Comparison of ENCODE assay signal across 18 mouse cellular contexts in the genomic region with DNA sequence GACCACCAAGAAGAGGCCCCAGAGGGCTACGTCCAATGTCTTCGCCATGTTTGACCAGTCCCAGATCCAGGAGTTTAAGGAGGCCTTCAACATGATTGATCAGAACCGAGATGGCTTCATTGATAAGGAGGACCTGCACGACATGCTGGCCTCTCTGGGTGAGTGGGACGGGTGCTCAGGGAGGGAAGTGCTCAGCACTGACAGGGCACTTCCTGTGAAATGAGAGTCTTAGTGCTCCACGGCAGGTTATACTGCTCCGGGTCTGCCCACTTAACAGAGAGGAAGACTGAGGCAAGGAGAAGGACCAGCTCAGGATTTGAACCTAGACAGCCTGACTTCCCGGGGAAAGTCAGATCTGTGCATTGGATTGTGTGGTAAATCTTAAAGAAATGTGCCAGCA. TPM values are rescaled to one million over a fixed set of nuclear protein-coding genes. Genes with fewer than 3 reads are reported as not detected.
A peak's percentile ranks its signal among the peaks of the same experiment; 100 is the strongest.
DNase-seq lines count a peak whose midpoint lies in the region; ATAC-seq lines count a peak whose summit lies in the region.
"Had no signal": no experiment of that assay in that cellular context is flagged by ENCODE, and none has a peak within 500 bp of the region (broad histone marks: within the 10 kb centered on the region; RNA-seq: fewer than 3 reads in every experiment).

No protein-coding gene starts in this region.

- intact Hi-C loops in heart, postnatal 36 days (cut with DNase I): no loop called here
- intact Hi-C loops in heart, postnatal 14 days (cut with DNase I): loop anchor here (10.0 kb wide), 1 partner anchor 54 kb away; no protein-coding TSS in a partner anchor

- peak overlapping the region; percentile 47; the same call in 1 of the 2 replicates for H3K9ac ChIP-seq in heart, embryonic 16.5 days (ENCODE audit: low read length)
- no peak overlapping the region for H3K9ac ChIP-seq in neural tube, embryonic 15.5 days (replicated peaks)
- H3K9ac ChIP-seq: liver, postnatal 0 days; neural tube, embryonic 12.5 days had no signal

- ATAC-seq in heart, embryonic 16.5 days (replicated peaks; ENCODE audit: extremely low read depth, insufficient read depth, low FRiP score): no peak
- ATAC-seq in neural tube, embryonic 15.5 days (ENCODE audit: low FRiP score): no peak
- ATAC-seq: activated CD4-positive, CD25-positive, alpha-beta regulatory T cell, adult 4 months; hindbrain, embryonic 16.5 days; liver, postnatal 0 days had no signal

- DNase-seq in heart, adult 11 months: peak; percentile 43
- no peak for DNase-seq in heart, postnatal 36 days
- DNase-seq in heart, postnatal 14 days: no peak
- DNase-seq in testis, postnatal 10 days (ENCODE audit: low spot score): peak; percentile 36
- no peak for DNase-seq in testis, postnatal 14 days (ENCODE audit: low spot score)
- DNase-seq in right cerebral cortex, postnatal 36 days (ENCODE audit: low spot score in 2 of 2): no peak
- DNase-seq: cerebellum, adult 9-10 months; kidney, adult 8-10 months; liver, postnatal 0 days; right cerebral cortex, adult 18-20 months had no signal

- H3K27me3 ChIP-seq in heart, embryonic 16.5 days (ENCODE audit: control insufficient read depth, insufficient read depth, low read length): no peaks in the 10 kb centered on the region
- 0 out of 2 replicates have a peak, but pooled peaks cover 2% of the 10 kb centered on the region for H3K27me3 ChIP-seq in neural tube, embryonic 15.5 days (replicated peaks)
- H3K27me3 ChIP-seq: neural tube, embryonic 12.5 days had no signal

- H3K4me3 ChIP-seq in heart, embryonic 16.5 days (ENCODE audit: low read length): peak overlapping the region; percentile 15; the same call in 1 of the 2 replicates
- H3K4me3 ChIP-seq in neural tube, embryonic 15.5 days (replicated peaks): no peak overlapping the region
- H3K4me3 ChIP-seq: limb, embryonic 10.5 days; neural tube, embryonic 12.5 days had no signal

- WGBS in heart, embryonic 16.5 days: 66% methylated on average over 8 of the region's 8 CpGs
- 89% methylated on average over 8 of the region's 8 CpGs for WGBS in neural tube, embryonic 15.5 days

- peak overlapping the region; percentile 69 for H3K4me2 ChIP-seq in heart, embryonic 16.5 days (ENCODE audit: low read depth, low read length)
- no peak overlapping the region for H3K4me2 ChIP-seq in neural tube, embryonic 15.5 days
- H3K4me2 ChIP-seq: neural tube, embryonic 12.5 days had no signal

- H3K36me3 ChIP-seq in heart, embryonic 16.5 days (ENCODE audit: control insufficient read depth, insufficient read depth): peaks cover 10% of the 10 kb centered on the region; the same call in 1 of the 2 replicates
- H3K36me3 ChIP-seq in neural tube, embryonic 15.5 days: no peaks in the 10 kb centered on the region
- H3K36me3 ChIP-seq: G1E; limb, embryonic 10.5 days; neural tube, embryonic 12.5 days had no signal

- H3K4me1 ChIP-seq in heart, embryonic 16.5 days (ENCODE audit: control insufficient read depth, insufficient read depth, low read length): peaks cover 43% of the 10 kb centered on the region
- peaks cover 28% of the 10 kb centered on the region for H3K4me1 ChIP-seq in neural tube, embryonic 15.5 days

- H3K27ac ChIP-seq in heart, embryonic 16.5 days (ENCODE audit: low read length): 0 out of 2 replicates have a peak overlapping the region, but pooled peaks have one; percentile 13
- H3K27ac ChIP-seq in neural tube, embryonic 15.5 days (replicated peaks): no peak overlapping the region
- H3K27ac ChIP-seq: limb, embryonic 10.5 days; neural tube, embryonic 12.5 days had no signal

- no peaks in the 10 kb centered on the region for H3K9me3 ChIP-seq in heart, embryonic 16.5 days (replicated peaks; ENCODE audit: control insufficient read depth, low read length)
- no peaks in the 10 kb centered on the region for H3K9me3 ChIP-seq in neural tube, embryonic 15.5 days (replicated peaks)
- H3K9me3 ChIP-seq: limb, embryonic 10.5 days; neural tube, embryonic 12.5 days had no signal

RNA-seq across cellular contexts. Expression of a gene that starts 3.4 kb away (rescaled TPM):
- 100 to 1,000 TPM in 1 of 2 experiments, 10 to 100 TPM in 1; 97.9 to 115 TPM for total RNA-seq in heart, postnatal 36 days (2021)
- polyA plus RNA-seq in heart, embryonic 16.5 days (2015; fragmentation: Nextera tagmentation; extraction: Ambion mirVana): 1,725 and 1,731 TPM in 2 replicates
- 100 to 1,000 TPM; 274 to 290 TPM for total RNA-seq in heart, postnatal 14 days (2021)
- polyA plus RNA-seq in neural tube, embryonic 15.5 days (2015; fragmentation: Nextera tagmentation; extraction: Ambion mirVana): 40.8 and 169 TPM in 2 replicates
- total RNA-seq: granulocyte monocyte progenitor cell, adult 5-6 weeks had no signal
- polyA plus RNA-seq: activated CD4-positive, CD25-positive, alpha-beta regulatory T cell, adult 4 months had no signal

Comparison
In these comparisons a context has a peak if more than half of its experiments do, and no peak if none do; other contexts are left out.
1. DNase-seq: peak in heart, adult 11 months (single experiment) and testis, postnatal 10 days (single experiment); none in heart, postnatal 36 days (0 of 2), heart, postnatal 14 days (0 of 2), testis, postnatal 14 days (single experiment) and right cerebral cortex, postnatal 36 days (0 of 2).